Mouse (Mus musculus) heart, embryonic 14.5 days (tissue): ENCODE measurements around the gene 1700001C19Rik. TPM values are rescaled to one million over a fixed set of nuclear protein-coding genes. Genes with fewer than 3 reads are reported as not detected.

Experiments
- ATAC-seq: fragments of 200-750 bp; cut with Nextera tagmentation; 2 replicates; pipeline ENCODE4 v1.8.0; 2017; ENCODE audit warnings: low read depth, moderate TSS enrichment; ENCODE audit not compliant: insufficient number of reproducible peaks, insufficient read depth, low FRiP score
- H3K27ac ChIP-seq, 2 experiments: fragments of 200-500 bp in 1 of 2; fragments of 300-500 bp in 1 of 2; sonication (generic) in 1 of 2; replicated peaks in 1 of 2; 2 replicates each; pipeline ENCODE4 v1.5.1; 2012 to 2014; ENCODE audit warnings: low read depth in 2 of 2, low read length in 2 of 2, control low read depth in 1 of 2, mild to moderate bottlenecking in 1 of 2, mixed read lengths in 1 of 2; ENCODE audit not compliant: control insufficient read depth in 1 of 2, insufficient read depth in 1 of 2
- H3K27me3 ChIP-seq: fragments of 300-500 bp; sonication (generic); 2 replicates; pipeline ENCODE4 v1.6.1; 2014; ENCODE audit warnings: mild to moderate bottlenecking, low read length, control low read depth; ENCODE audit not compliant: control insufficient read depth, insufficient read depth
- H3K36me3 ChIP-seq: fragments of 300-500 bp; sonication (generic); 2 replicates; pipeline ENCODE4 v1.6.1; 2014; ENCODE audit warnings: mild to moderate bottlenecking, control low read depth, low read length, mixed read lengths; ENCODE audit not compliant: control insufficient read depth, insufficient read depth
- H3K4me1 ChIP-seq, 2 experiments: fragments of 200-500 bp in 1 of 2; fragments of 300-500 bp in 1 of 2; sonication (generic) in 1 of 2; 2 replicates each; pipeline ENCODE4 v1.6.1; 2012 to 2014; ENCODE audit warnings: low read length in 2 of 2, control low read depth in 1 of 2, mixed read lengths in 1 of 2; ENCODE audit not compliant: control insufficient read depth in 2 of 2, insufficient read depth in 2 of 2
- H3K4me2 ChIP-seq: fragments of 300-500 bp; sonication (generic); 2 replicates; pipeline ENCODE4 v1.6.1; 2014; ENCODE audit warnings: mild to moderate bottlenecking, low read length
- H3K4me3 ChIP-seq, 2 experiments: fragments of 200-500 bp in 1 of 2; fragments of 300-500 bp in 1 of 2; sonication (generic) in 1 of 2; 2 replicates each; pipeline ENCODE4 v1.5.1; 2012 to 2014; ENCODE audit warnings: low read length in 2 of 2, mild to moderate bottlenecking in 2 of 2, control low read depth in 1 of 2, low read depth in 1 of 2, moderate library complexity in 1 of 2; ENCODE audit not compliant: control insufficient read depth in 1 of 2, insufficient read depth in 1 of 2
- H3K9ac ChIP-seq: fragments of 300-500 bp; sonication (generic); 2 replicates; pipeline ENCODE4 v1.6.1; 2014; ENCODE audit warnings: mild to moderate bottlenecking, low read length
- H3K9me3 ChIP-seq: fragments of 300-500 bp; sonication (generic); 2 replicates; pipeline ENCODE4 v1.6.1; 2016; ENCODE audit warnings: low read length, control low read depth; ENCODE audit not compliant: control insufficient read depth
- WGBS: fragments of 180-500 bp; shearing (Covaris S2); extraction: QIAGEN DNeasy Blood & Tissue Kit; methylation state at CpG from one replicate; pipeline ENCODE4 v1.1.7; 2014; 5-methylcytosine and 5-hydroxymethylcytosine counted together
- polyA plus RNA-seq: library from polyadenylated mRNA; unstranded; fragments of >200 nt; fragmentation: Nextera tagmentation; extraction: Ambion mirVana; gene quantifications from 2 replicates; pipeline ENCODE4 v1.2.1, GENCODE M21; 2014

Gene 1700001C19Rik
- polyA plus RNA-seq, result 0.72 and 0.92 TPM in 2 replicates

GRCm38 (mm10) chr17:47436907-47437547 is at the start of gene 1700001C19Rik:
Gene 1700001C19Rik (minus strand): TSS chr17:47437376.
- WGBS, result 3% methylated on average over 24 of the region's 25 CpGs

GRCm38 (mm10) chr17:47485791-47486190 is 48.6 kb upstream of the 1700001C19Rik start:
- no peak overlapping the region for H3K4me2 ChIP-seq
- 0 out of 4 replicates have a peak overlapping the region, but pooled peaks of 1 of the 2 experiments have one; percentile 19 for H3K27ac ChIP-seq

More at GRCm38 (mm10) chr17:47436907-47437547, at the start of gene 1700001C19Rik:
- Histone ChIP-seq H3K4me3 (peak within 1 kb of the TSS; percentile 44 to 55), H3K36me3 (no peaks in the 10 kb centered on the region), H3K4me2 (peak within 1 kb of the TSS; percentile 90), H3K27me3 (no peaks in the 10 kb centered on the region), H3K9ac (peak within 1 kb of the TSS; percentile 76), H3K27ac (peak within 1 kb of the TSS in 1 of 2 experiments; percentile 7; a peak in 1 of 4 replicates), H3K9me3 (no peaks in the 10 kb centered on the region), H3K4me1 (peaks cover 21 to 34% of the 10 kb centered on the region in 2 experiments)
- ATAC-seq, result no peak

GRCm38 (mm10) chr17:47484993-47485392 is 47.8 kb upstream of the 1700001C19Rik start:
- no peak overlapping the region for H3K9ac ChIP-seq
- H3K27me3 ChIP-seq, result no peaks in the 10 kb centered on the region
- H3K4me1 ChIP-seq, result peaks cover 21% of the 10 kb centered on the region in 2 experiments
- no peak overlapping the region for H3K4me3 ChIP-seq
- H3K36me3 ChIP-seq, result peaks cover 24% of the 10 kb centered on the region
- H3K4me2 ChIP-seq, result no peak overlapping the region
- ATAC-seq, result no peak
- WGBS, result 6% methylated on average over 3 of the region's 3 CpGs
- H3K9me3 ChIP-seq, result no peaks in the 10 kb centered on the region
- peak overlapping the region in 1 of 2 experiments; percentile 58; a peak in 3 of 4 replicates for H3K27ac ChIP-seq

More at GRCm38 (mm10) chr17:47485791-47486190, 48.6 kb upstream of the 1700001C19Rik start:
- no peak for ATAC-seq
- WGBS, result 57% methylated on average over 3 of the region's 3 CpGs
- H3K9ac ChIP-seq, result no peak overlapping the region
- peaks cover 32% of the 10 kb centered on the region for H3K36me3 ChIP-seq
- no peaks in the 10 kb centered on the region for H3K9me3 ChIP-seq
- peaks cover 17 to 20% of the 10 kb centered on the region in 2 experiments for H3K4me1 ChIP-seq
- H3K4me3 ChIP-seq, result no peak overlapping the region
- H3K27me3 ChIP-seq, result no peaks in the 10 kb centered on the region

- H3K4me2 ChIP-seq, result no peak overlapping the region
These were observed 47.2 kb upstream of the 1700001C19Rik start for GRCm38 (mm10) chr17:47484241-47484921.

GRCm38 (mm10) chr17:47482401-47482800 is 45.2 kb upstream of the 1700001C19Rik start:
- ATAC-seq, result no peak

More at GRCm38 (mm10) chr17:47484241-47484921, 47.2 kb upstream of the 1700001C19Rik start:
- Histone ChIP-seq H3K4me3 (no peak overlapping the region), H3K27me3 (no peaks in the 10 kb centered on the region), H3K4me1 (peaks cover 24 to 26% of the 10 kb centered on the region in 2 experiments), H3K9ac (no peak overlapping the region), H3K27ac (peak overlapping the region in 1 of 2 experiments; percentile 58; a peak in 3 of 4 replicates), H3K36me3 (peaks cover 18% of the 10 kb centered on the region), H3K9me3 (no peaks in the 10 kb centered on the region)
- 29% methylated on average over 1 of the region's 1 CpGs for WGBS
- peak; percentile 33; the same call in 1 of the 2 replicates for ATAC-seq

GRCm38 (mm10) chr17:47479887-47480286 is 42.7 kb upstream of the 1700001C19Rik start:
- Histone ChIP-seq H3K9me3 (no peaks in the 10 kb centered on the region), H3K36me3 (no peaks in the 10 kb centered on the region), H3K4me1 (peaks cover 11 to 16% of the 10 kb centered on the region in 2 experiments), H3K4me2 (no peak overlapping the region), H3K4me3 (no peak overlapping the region), H3K9ac (no peak overlapping the region), H3K27ac (peak overlapping the region in 1 of 2 experiments; percentile 24; a peak in 1 of 4 replicates), H3K27me3 (no peaks in the 10 kb centered on the region)
- ATAC-seq, result no peak
- 18% methylated on average over 3 of the region's 3 CpGs for WGBS

More at GRCm38 (mm10) chr17:47482401-47482800, 45.2 kb upstream of the 1700001C19Rik start:
- no peak overlapping the region for H3K9ac ChIP-seq
- H3K9me3 ChIP-seq, result no peaks in the 10 kb centered on the region
- 57% methylated on average over 2 of the region's 2 CpGs for WGBS
- no peaks in the 10 kb centered on the region for H3K27me3 ChIP-seq
- H3K4me2 ChIP-seq, result no peak overlapping the region
- no peaks in the 10 kb centered on the region for H3K36me3 ChIP-seq
- H3K27ac ChIP-seq, result no peak overlapping the region
- H3K4me1 ChIP-seq, result peaks cover 24 to 26% of the 10 kb centered on the region in 2 experiments
- H3K4me3 ChIP-seq, result no peak overlapping the region

GRCm38 (mm10) chr17:47475714-47476113 is 38.5 kb upstream of the 1700001C19Rik start:
- no peaks in the 10 kb centered on the region for H3K27me3 ChIP-seq
- H3K4me1 ChIP-seq, result peaks cover 18 to 21% of the 10 kb centered on the region in 2 experiments
- no peak overlapping the region for H3K9ac ChIP-seq
- no peaks in the 10 kb centered on the region for H3K36me3 ChIP-seq
- ATAC-seq, result no peak
- no peak overlapping the region for H3K27ac ChIP-seq
- H3K4me3 ChIP-seq, result no peak overlapping the region
- WGBS, result 55% methylated on average over 3 of the region's 3 CpGs
- no peaks in the 10 kb centered on the region for H3K9me3 ChIP-seq
- no peak overlapping the region for H3K4me2 ChIP-seq
